Mouse (Mus musculus): Measurements from ENCODE around the gene Tmsb4x.
A peak's percentile ranks its signal among the peaks of the same experiment; 100 is the strongest.

Tmsb4x gene

DNA sequence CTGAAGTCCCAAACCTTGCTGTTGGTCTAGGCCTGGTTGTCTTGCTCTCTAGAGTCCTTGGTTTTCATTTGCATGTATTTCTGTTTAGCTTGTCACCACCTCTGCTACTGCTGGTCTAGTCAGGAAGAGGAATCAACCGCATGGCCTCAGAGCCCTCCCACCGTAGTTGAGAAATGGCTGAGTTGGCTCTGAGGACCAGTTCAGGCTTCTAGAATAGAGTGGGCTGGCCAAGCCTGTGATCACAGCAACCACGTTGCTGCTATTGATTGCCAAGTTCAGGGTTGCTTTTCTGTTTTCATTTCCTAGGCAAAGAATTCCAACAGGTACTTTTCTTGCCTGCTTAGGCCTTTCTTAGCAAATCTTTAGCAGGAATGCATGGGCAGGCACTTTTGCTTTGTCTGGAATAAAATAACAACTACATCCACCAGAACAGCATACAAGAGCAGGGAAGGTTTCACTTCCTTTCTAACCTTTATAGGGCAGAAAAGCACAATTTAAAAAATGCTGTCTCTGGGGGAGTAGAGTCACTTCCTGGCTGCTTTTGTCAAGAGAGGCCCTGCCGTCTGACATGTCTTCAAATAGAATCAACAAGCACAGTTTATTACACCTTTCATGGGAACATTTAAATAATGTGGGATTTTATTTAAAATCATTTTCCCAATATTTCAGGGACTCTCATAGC lies 29.0 kb downstream of the Tmsb4x start:
- peak; percentile 38 for DNase-seq

DNA sequence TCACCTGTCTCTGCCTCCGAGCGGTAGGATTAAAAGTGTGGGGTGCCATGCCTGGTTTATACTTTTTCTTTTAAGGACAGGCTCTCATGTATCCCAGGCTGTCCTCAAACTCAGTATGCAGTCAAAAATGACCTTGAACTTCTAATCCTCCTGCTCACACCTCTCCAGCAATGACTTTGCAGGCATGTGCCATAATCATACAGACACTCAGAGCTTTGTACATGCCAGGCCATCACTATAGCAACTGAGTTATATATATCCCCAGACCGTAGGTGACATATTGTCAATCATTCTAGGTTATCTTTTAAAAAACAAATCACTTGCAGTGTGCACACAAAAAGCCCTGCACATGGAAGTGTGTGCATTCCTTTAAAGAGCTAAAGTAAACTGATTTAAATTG lies 29.6 kb downstream of the Tmsb4x start:
- DNase-seq = no peak

DNA sequence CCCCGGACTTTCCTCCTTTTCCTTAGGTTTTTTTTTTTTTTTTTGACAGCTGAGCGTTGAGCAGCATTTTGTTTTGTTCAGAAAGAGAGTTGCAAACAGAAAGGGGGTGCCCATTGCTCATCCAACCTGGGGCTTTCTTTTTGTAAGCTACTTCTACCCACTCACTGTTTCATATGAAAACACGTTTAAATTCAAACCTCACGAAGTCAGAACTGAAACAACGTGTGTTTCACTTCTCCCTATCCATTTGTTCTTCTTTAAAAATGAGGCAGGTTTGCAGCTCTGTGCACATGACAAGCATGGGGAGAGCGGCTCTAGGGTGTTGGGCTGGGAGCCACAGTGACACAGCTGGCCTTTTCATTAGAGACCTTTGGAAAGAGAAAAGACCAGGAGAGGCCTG lies 33.8 kb downstream of the Tmsb4x start:
- DNase-seq = no peak

DNA sequence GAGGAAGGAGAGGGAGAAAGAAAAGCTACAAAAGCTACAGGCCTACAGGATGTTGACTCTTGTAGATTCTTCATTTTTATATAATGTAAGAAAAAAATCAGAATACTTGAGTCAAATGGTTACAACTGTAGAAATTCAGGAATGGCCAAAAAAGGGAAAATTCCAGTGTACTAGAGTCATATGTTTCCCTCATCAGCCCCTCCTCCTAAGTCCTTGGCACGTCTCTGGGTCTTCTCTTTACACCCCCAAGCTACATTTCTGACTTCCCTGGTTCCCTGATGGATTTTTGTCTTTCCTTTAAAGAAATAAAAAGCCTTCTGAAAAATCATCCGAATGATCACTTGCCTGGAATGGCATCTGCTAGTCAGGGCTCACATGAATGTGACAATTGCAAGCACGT lies 34.8 kb downstream of the Tmsb4x start:
- DNase-seq = no peak

DNA sequence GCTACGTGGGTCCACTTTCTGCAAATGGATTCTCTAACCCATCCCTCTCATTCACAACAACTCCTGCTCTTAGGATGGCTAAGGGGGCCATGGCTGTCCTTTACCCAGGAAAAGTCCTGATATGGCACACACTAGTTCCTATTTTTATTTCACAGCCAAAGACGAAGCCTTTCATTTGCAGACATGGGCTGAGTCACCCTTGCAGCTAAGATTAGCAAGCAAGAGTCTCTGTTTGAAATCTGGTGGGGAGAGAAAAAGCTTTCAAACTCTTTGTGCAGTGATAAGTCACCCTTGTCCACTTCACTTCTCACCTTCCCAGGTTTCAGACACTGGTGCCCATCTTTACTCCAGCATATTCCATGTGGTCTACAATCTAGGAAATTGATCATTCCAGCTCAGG lies 36.9 kb downstream of the Tmsb4x start:
- no peak for DNase-seq

DNA sequence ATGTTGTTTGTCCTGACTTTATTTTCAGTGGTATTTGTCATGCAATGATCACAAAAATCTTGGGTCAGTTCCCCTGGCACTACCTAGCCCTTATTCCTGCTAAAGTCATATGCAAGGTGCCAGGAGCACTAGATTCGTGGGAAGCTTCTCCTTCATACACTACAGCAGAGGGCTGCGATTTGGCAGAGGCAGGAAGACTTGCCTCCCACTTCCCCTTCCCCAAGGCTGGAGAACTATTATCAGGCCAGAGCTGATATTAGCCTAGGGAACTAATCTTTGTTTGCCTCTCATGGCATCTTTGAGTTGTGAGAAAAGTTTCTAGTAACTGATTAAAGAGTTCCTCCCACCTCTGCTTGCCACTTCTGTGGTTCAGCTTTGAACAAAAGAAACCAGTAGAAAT lies 37.8 kb downstream of the Tmsb4x start:
- DNase-seq = no peak

DNA sequence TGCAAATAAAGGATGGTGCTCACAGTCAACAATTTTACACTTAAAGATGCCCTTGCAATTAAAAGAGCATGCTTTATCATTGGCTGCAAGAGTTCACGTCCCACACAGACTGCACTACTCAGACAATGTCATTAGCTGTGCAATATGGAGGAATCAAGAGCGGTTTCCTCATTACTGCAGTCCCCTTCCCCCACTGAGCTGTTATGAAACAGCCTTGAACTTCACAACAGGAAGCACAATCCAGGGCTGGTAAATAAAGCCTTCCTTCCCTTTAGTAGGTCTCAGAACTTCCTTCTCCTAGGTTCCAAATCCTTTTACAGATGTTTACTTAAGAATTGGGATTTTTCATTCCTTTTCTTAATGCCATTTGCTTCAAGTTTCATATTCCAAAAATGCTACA lies 41.8 kb downstream of the Tmsb4x start:
- no peak for DNase-seq

DNA sequence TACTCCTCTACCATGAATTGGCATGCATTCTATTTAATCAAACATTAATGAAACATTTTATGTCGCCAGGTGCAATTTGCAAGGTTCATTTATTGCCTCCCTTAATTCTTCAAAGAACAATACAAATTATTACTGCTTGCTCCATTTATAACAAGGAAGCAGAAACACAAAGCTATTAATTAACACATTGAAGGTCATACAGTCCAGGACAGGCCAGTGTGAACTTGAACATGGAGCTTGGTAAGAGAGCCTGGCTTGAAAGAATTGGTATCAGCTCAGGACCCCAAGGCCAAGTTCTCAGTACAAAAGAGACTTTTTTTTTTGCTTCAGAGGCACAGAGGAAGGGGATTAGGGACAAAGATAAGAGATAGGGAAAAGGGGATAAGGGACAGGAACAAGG lies 43.1 kb downstream of the Tmsb4x start:
- DNase-seq = no peak

DNA sequence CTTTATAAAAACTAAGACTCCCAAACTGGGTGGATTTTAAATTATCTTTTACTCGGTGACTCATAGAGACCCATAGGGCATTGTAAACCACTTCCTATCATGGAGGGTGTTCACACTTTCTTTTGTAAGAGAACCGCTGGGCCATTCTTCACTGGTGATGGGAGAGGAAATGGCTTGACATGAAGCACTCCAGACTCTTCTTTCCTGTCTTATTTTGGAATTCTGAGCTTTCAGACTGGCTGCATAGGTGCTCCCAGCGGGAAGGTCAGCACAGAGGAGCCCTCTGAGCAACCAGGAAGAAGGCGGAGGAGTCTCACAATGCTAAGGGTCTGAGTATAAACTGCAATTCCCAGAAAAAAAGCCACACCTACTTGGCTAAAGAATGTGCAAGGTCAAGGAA lies 51.4 kb downstream of the Tmsb4x start:
- no peak for DNase-seq

All from thymus, postnatal 4 days (tissue).